Mouse (Mus musculus): ENCODE results near the gene Nudt15. TPM values are rescaled to one million over a fixed set of nuclear protein-coding genes. Genes with fewer than 3 reads are reported as not detected.

Nudt15 gene
- polyA plus RNA-seq, 1 experiment from 2014 or later, result 4.5 TPM

- Histone ChIP-seq H3K4me3 (no peak overlapping the region), H3K4me1 (peaks cover 42% of the 10 kb centered on the region), H3K36me3 (peaks cover 8% of the 10 kb centered on the region), H3K9me3 (no peaks in the 10 kb centered on the region), H3K9ac (no peak overlapping the region), H3K4me2 (no peak overlapping the region), H3K27me3 (replicated peaks) (no peaks in the 10 kb centered on the region), H3K27ac (replicated peaks) (no peak overlapping the region)
- WGBS, result 78% methylated on average over 15 of the region's 15 CpGs
- ATAC-seq (ENCODE audit: extremely low read depth, insufficient number of reproducible peaks, low FRiP score, low TSS enrichment), result no peak
Observed at GRCm38 (mm10) chr14:73507200-73507599, 40.8 kb downstream of the Nudt15 start.

- H3K9me3 ChIP-seq, result no peaks in the 10 kb centered on the region
- H3K9ac ChIP-seq, result no peak overlapping the region
- WGBS, result 56% methylated on average over 8 of the region's 8 CpGs
- peaks cover 51% of the 10 kb centered on the region for H3K4me1 ChIP-seq
- no peaks in the 10 kb centered on the region for H3K27me3 ChIP-seq (replicated peaks)
- no peak overlapping the region for H3K4me2 ChIP-seq
- ATAC-seq (ENCODE audit: extremely low read depth, insufficient number of reproducible peaks, low FRiP score, low TSS enrichment), result no peak
- H3K36me3 ChIP-seq, result no peaks in the 10 kb centered on the region
- H3K27ac ChIP-seq (replicated peaks), result no peak overlapping the region
- no peak overlapping the region for H3K4me3 ChIP-seq
Observed at GRCm38 (mm10) chr14:73506283-73506682, 41.8 kb downstream of the Nudt15 start.

- WGBS, result 44% methylated on average over 13 of the region's 13 CpGs
- no peak for ATAC-seq (ENCODE audit: extremely low read depth, insufficient number of reproducible peaks, low FRiP score, low TSS enrichment)
- H3K9ac ChIP-seq, result peak overlapping the region; percentile 45; the same call in 1 of the 2 replicates
- H3K36me3 ChIP-seq, result no peaks in the 10 kb centered on the region
- peak overlapping the region; percentile 84 for H3K27ac ChIP-seq (replicated peaks)
- no peaks in the 10 kb centered on the region for H3K27me3 ChIP-seq (replicated peaks)
- H3K4me2 ChIP-seq, result peak overlapping the region; percentile 25; the same call in 1 of the 2 replicates
- H3K9me3 ChIP-seq, result no peaks in the 10 kb centered on the region
- H3K4me1 ChIP-seq, result peaks cover 41% of the 10 kb centered on the region
- H3K4me3 ChIP-seq, result no peak overlapping the region
Observed at GRCm38 (mm10) chr14:73503237-73503933, 44.7 kb downstream of the Nudt15 start.

GRCm38 (mm10) chr14:73502591-73503184 is 45.4 kb downstream of the Nudt15 start:
- peak overlapping the region; percentile 25 for H3K4me2 ChIP-seq
- no peaks in the 10 kb centered on the region for H3K27me3 ChIP-seq (replicated peaks)
- H3K27ac ChIP-seq (replicated peaks), result peak overlapping the region; percentile 84
- no peak overlapping the region for H3K4me3 ChIP-seq
- H3K36me3 ChIP-seq, result no peaks in the 10 kb centered on the region
- whole genome bisulfite sequencing, result 20% methylated on average over 7 of the region's 7 CpGs
- H3K9ac ChIP-seq, result peak overlapping the region; percentile 45; the same call in 1 of the 2 replicates
- ATAC-seq (ENCODE audit: extremely low read depth, insufficient number of reproducible peaks, low FRiP score, low TSS enrichment), result peak; percentile 32; the same call in 1 of the 2 replicates
- H3K4me1 ChIP-seq, result peaks cover 38% of the 10 kb centered on the region
- no peaks in the 10 kb centered on the region for H3K9me3 ChIP-seq

GRCm38 (mm10) chr14:73501721-73502120 is 46.3 kb downstream of the Nudt15 start:
- Histone ChIP-seq H3K4me3 (no peak overlapping the region), H3K27ac (replicated peaks) (peak overlapping the region; percentile 84), H3K4me2 (no peak overlapping the region), H3K36me3 (no peaks in the 10 kb centered on the region), H3K9me3 (no peaks in the 10 kb centered on the region), H3K9ac (no peak overlapping the region), H3K4me1 (peaks cover 38% of the 10 kb centered on the region), H3K27me3 (replicated peaks) (no peaks in the 10 kb centered on the region)
- ATAC-seq (ENCODE audit: extremely low read depth, insufficient number of reproducible peaks, low FRiP score, low TSS enrichment), result no peak
- WGBS, result 62% methylated on average over 6 of the region's 6 CpGs

GRCm38 (mm10) chr14:73501283-73501682 is 46.8 kb downstream of the Nudt15 start:
- Histone ChIP-seq H3K4me2 (no peak overlapping the region), H3K36me3 (no peaks in the 10 kb centered on the region), H3K4me3 (no peak overlapping the region), H3K27me3 (replicated peaks) (no peaks in the 10 kb centered on the region), H3K27ac (replicated peaks) (peak overlapping the region; percentile 84; the same call in 1 of the 2 replicates), H3K9me3 (no peaks in the 10 kb centered on the region), H3K4me1 (peaks cover 36% of the 10 kb centered on the region), H3K9ac (no peak overlapping the region)
- WGBS, result 81% methylated on average over 9 of the region's 9 CpGs
- no peak for ATAC-seq (ENCODE audit: extremely low read depth, insufficient number of reproducible peaks, low FRiP score, low TSS enrichment)

GRCm38 (mm10) chr14:73495753-73496152 is 52.3 kb downstream of the Nudt15 start:
- H3K9me3 ChIP-seq, result peaks cover 4% of the 10 kb centered on the region; the same call in 1 of the 2 replicates
- H3K36me3 ChIP-seq, result no peaks in the 10 kb centered on the region
- no peak overlapping the region for H3K27ac ChIP-seq (replicated peaks)
- H3K9ac ChIP-seq, result no peak overlapping the region
- H3K4me2 ChIP-seq, result no peak overlapping the region
- WGBS, result 57% methylated on average over 7 of the region's 7 CpGs
- no peak overlapping the region for H3K4me3 ChIP-seq
- H3K4me1 ChIP-seq, result peaks cover 3% of the 10 kb centered on the region; the same call in 1 of the 2 replicates
- no peak for ATAC-seq (ENCODE audit: extremely low read depth, insufficient number of reproducible peaks, low FRiP score, low TSS enrichment)
- H3K27me3 ChIP-seq (replicated peaks), result no peaks in the 10 kb centered on the region

GRCm38 (mm10) chr14:73494122-73494521 is 53.9 kb downstream of the Nudt15 start:
- no peak overlapping the region for H3K4me2 ChIP-seq
- no peak overlapping the region for H3K9ac ChIP-seq
- ATAC-seq (ENCODE audit: extremely low read depth, insufficient number of reproducible peaks, low FRiP score, low TSS enrichment), result no peak
- no peaks in the 10 kb centered on the region for H3K36me3 ChIP-seq
- no peak overlapping the region for H3K4me3 ChIP-seq
- peaks cover 3% of the 10 kb centered on the region; the same call in 1 of the 2 replicates for H3K4me1 ChIP-seq
- H3K27ac ChIP-seq (replicated peaks), result no peak overlapping the region
- WGBS, result 54% methylated on average over 6 of the region's 6 CpGs
- H3K9me3 ChIP-seq, result peaks cover 4% of the 10 kb centered on the region; the same call in 1 of the 2 replicates
- H3K27me3 ChIP-seq (replicated peaks), result no peaks in the 10 kb centered on the region

GRCm38 (mm10) chr14:73493356-73493755 is 54.7 kb downstream of the Nudt15 start:
- no peaks in the 10 kb centered on the region for H3K36me3 ChIP-seq
- H3K9me3 ChIP-seq, result peaks cover 4% of the 10 kb centered on the region; the same call in 1 of the 2 replicates
- 82% methylated on average over 6 of the region's 6 CpGs for WGBS
- H3K4me3 ChIP-seq, result no peak overlapping the region
- H3K9ac ChIP-seq, result no peak overlapping the region
- H3K27ac ChIP-seq (replicated peaks), result no peak overlapping the region
- ATAC-seq (ENCODE audit: extremely low read depth, insufficient number of reproducible peaks, low FRiP score, low TSS enrichment), result no peak
- no peak overlapping the region for H3K4me2 ChIP-seq
- peaks cover 3% of the 10 kb centered on the region; the same call in 1 of the 2 replicates for H3K4me1 ChIP-seq
- no peaks in the 10 kb centered on the region for H3K27me3 ChIP-seq (replicated peaks)

GRCm38 (mm10) chr14:73486641-73487040 is 61.4 kb downstream of the Nudt15 start:
- Histone ChIP-seq H3K27ac (replicated peaks) (no peak overlapping the region), H3K4me3 (no peak overlapping the region), H3K4me1 (0 out of 2 replicates have a peak, but pooled peaks cover 1% of the 10 kb centered on the region), H3K27me3 (replicated peaks) (no peaks in the 10 kb centered on the region), H3K36me3 (no peaks in the 10 kb centered on the region), H3K9me3 (peaks cover 4% of the 10 kb centered on the region; the same call in 1 of the 2 replicates), H3K9ac (no peak overlapping the region), H3K4me2 (no peak overlapping the region)
- ATAC-seq (ENCODE audit: extremely low read depth, insufficient number of reproducible peaks, low FRiP score, low TSS enrichment), result no peak
- WGBS, result 34% methylated on average over 5 of the region's 5 CpGs

- WGBS, result 73% methylated on average over 3 of the region's 3 CpGs
- Histone ChIP-seq H3K9ac (no peak overlapping the region), H3K27me3 (replicated peaks) (no peaks in the 10 kb centered on the region), H3K36me3 (no peaks in the 10 kb centered on the region), H3K4me2 (no peak overlapping the region), H3K9me3 (no peaks in the 10 kb centered on the region), H3K4me1 (peaks cover 11% of the 10 kb centered on the region; the same call in 1 of the 2 replicates), H3K27ac (replicated peaks) (no peak overlapping the region), H3K4me3 (no peak overlapping the region)
- no peak for ATAC-seq (ENCODE audit: extremely low read depth, insufficient number of reproducible peaks, low FRiP score, low TSS enrichment)
Observed at GRCm38 (mm10) chr14:73484366-73485110, 63.5 kb downstream of the Nudt15 start.
